In genomic region chr19:53461025-53462015, GRCm38 (mm10) we compare ENCODE assay signal across 10 mouse cellular contexts.
DNase-seq lines count a peak whose midpoint lies in the region; ATAC-seq and TF ChIP-seq lines count a peak whose summit lies in the region.
"Had no signal": no experiment of that assay in that cellular context is flagged by ENCODE, and none has a peak within 500 bp of the region (broad histone marks: within the 10 kb centered on the region; RNA-seq: fewer than 3 reads in every experiment).

No protein-coding gene starts in this region.

- no peaks in the 10 kb centered on the region for H3K27me3 ChIP-seq in lung, embryonic 16.5 days (ENCODE audit: control insufficient read depth, insufficient read depth, low read depth, low read length)
- H3K27me3 ChIP-seq in embryonic facial prominence, embryonic 10.5 days (replicated peaks; ENCODE audit: low read depth, poor library complexity, severe bottlenecking) = peaks cover 42% of the 10 kb centered on the region

- in situ Hi-C loops in ES-E14 (cut with MboI; ENCODE audit: low sequenced_read_pairs in 2 of 2, unreplicated experiment in 2 of 2) = no loop called here

- no peak overlapping the region for H3K4me2 ChIP-seq in lung, embryonic 16.5 days (ENCODE audit: low read depth, low read length)

- H3K9ac ChIP-seq in lung, embryonic 16.5 days (ENCODE audit: low read length) = no peak overlapping the region
- peak overlapping the region; percentile 78 for H3K9ac ChIP-seq in ES-E14 (ENCODE audit: insufficient read depth, low read depth, low read length, poor library complexity, severe bottlenecking)

- peaks cover 5% of the 10 kb centered on the region; the same call in 1 of the 2 replicates for H3K4me1 ChIP-seq in lung, embryonic 16.5 days (replicated peaks; ENCODE audit: control insufficient read depth, insufficient read depth, low read length)
- peaks cover 6 to 22% of the 10 kb centered on the region in 2 experiments for H3K4me1 ChIP-seq in ES-E14 (ENCODE audit: control insufficient read depth in 2 of 2, insufficient read depth in 2 of 2, low read length in 2 of 2, poor library complexity in 1 of 2)
- peaks cover 39% of the 10 kb centered on the region for H3K4me1 ChIP-seq in embryonic facial prominence, embryonic 10.5 days

- H3K27ac ChIP-seq in lung, embryonic 16.5 days (ENCODE audit: low read length) = no peak overlapping the region; the same call in 1 of the 2 replicates
- H3K27ac ChIP-seq in ES-E14 (ENCODE audit: insufficient read depth, low read depth, low read length, poor library complexity, severe bottlenecking) = peak overlapping the region; percentile 99
- H3K27ac ChIP-seq in embryonic facial prominence, embryonic 10.5 days (replicated peaks) = peak overlapping the region; percentile 35; the same call in 1 of the 2 replicates

- no peak for DNase-seq in lung, postnatal 25 days (ENCODE audit: low spot score)
- DNase-seq in ES-E14 (ENCODE audit: low read depth, low spot score) = peak; percentile 65
- no peak for DNase-seq in embryonic facial prominence, embryonic 10.5 days (ENCODE audit: low spot score)
- peak; percentile 77 to 88 for DNase-seq in natural killer cell, adult 2 months (ENCODE audit: low spot score in 2 of 2)
- DNase-seq in left cerebral cortex, adult 8-10 months (ENCODE audit: low spot score in 2 of 2) = no peak
- no peak for DNase-seq in retina, postnatal 1 day
- DNase-seq: heart, adult 18-20 months; liver had no signal

- WGBS in lung, embryonic 16.5 days = 56% methylated on average over 17 of the region's 17 CpGs
- 61% methylated on average over 17 of the region's 17 CpGs for WGBS in embryonic facial prominence, embryonic 10.5 days

- no peaks in the 10 kb centered on the region for H3K36me3 ChIP-seq in lung, embryonic 16.5 days (ENCODE audit: control insufficient read depth, insufficient read depth, low read length)
- no peaks in the 10 kb centered on the region for H3K36me3 ChIP-seq in ES-E14 (ENCODE audit: control insufficient read depth, insufficient read depth, low read length, poor library complexity, severe bottlenecking)
- no peaks in the 10 kb centered on the region for H3K36me3 ChIP-seq in embryonic facial prominence, embryonic 10.5 days (replicated peaks)

- H3K9me3 ChIP-seq in lung, embryonic 16.5 days (ENCODE audit: control insufficient read depth, low read length) = no peaks in the 10 kb centered on the region
- H3K9me3 ChIP-seq in ES-E14 (ENCODE audit: control insufficient read depth, insufficient read depth, low read depth, low read length) = no peaks in the 10 kb centered on the region
- H3K9me3 ChIP-seq in embryonic facial prominence, embryonic 10.5 days = no peaks in the 10 kb centered on the region; the same call in 1 of the 2 replicates

- no peak overlapping the region for H3K4me3 ChIP-seq in lung, embryonic 16.5 days (ENCODE audit: low read length)
- peak overlapping the region; percentile 62 to 70 for H3K4me3 ChIP-seq in ES-E14 (ENCODE audit: insufficient read depth in 1 of 2, low read depth in 1 of 2, low read length in 2 of 2, poor library complexity in 1 of 2, severe bottlenecking in 1 of 2)
- peak overlapping the region; percentile 27; the same call in 1 of the 2 replicates for H3K4me3 ChIP-seq in embryonic facial prominence, embryonic 10.5 days

- peak; percentile 59 for ATAC-seq in lung, embryonic 16.5 days (ENCODE audit: low read depth)
- no peak for ATAC-seq in erythroid progenitor cell, adult 5-6 weeks (replicated peaks; ENCODE audit: low FRiP score, poor library complexity, severe bottlenecking)

TF ChIP-seq in ES-E14, 5 proteins besides CTCF, POLR2A, EP300 and RAD21:
- TF ChIP-seq ZC3H11A (IDR thresholded peaks at IDR 0.05; ENCODE audit: borderline replicate concordance, low read depth, low read length) (no peak), MAFK (IDR thresholded peaks at IDR 0.05; ENCODE audit: insufficient read depth, low read depth, low read length) (peak; percentile 95), HCFC1 (IDR thresholded peaks at IDR 0.05; ENCODE audit: borderline replicate concordance, insufficient read depth, low read length) (no peak; the same call in 1 of the 2 replicates), ZNF384 (IDR thresholded peaks at IDR 0.05; ENCODE audit: low read depth, low read length) (peak; percentile 32; the same call in 1 of the 2 replicates), CHD2 (IDR thresholded peaks at IDR 0.05; ENCODE audit: low read depth, low read length) (no peak)

Comparison
In these comparisons a context has a peak if more than half of its experiments do, and no peak if none do; other contexts are left out.
1. DNase-seq: peak in ES-E14 (single experiment) and natural killer cell, adult 2 months (2 of 2); none in lung, postnatal 25 days (single experiment), embryonic facial prominence, embryonic 10.5 days (single experiment), left cerebral cortex, adult 8-10 months (0 of 2) and retina, postnatal 1 day (single experiment).